Mouse (Mus musculus) MEL (cell line): ENCODE measurements around the gene Gtpbp4.

Experiments
- CTCF ChIP-seq, 3 experiments: IDR thresholded peaks in 2 of 3; conservative IDR thresholded peaks in 1 of 3; 2 replicates each; pipeline ENCODE4 v1.5.1; 2011 to 2012; ENCODE audit warnings: low read length in 3 of 3, low read depth in 2 of 3, mild to moderate bottlenecking in 2 of 3, improper control_type of control experiment in 1 of 3, inconsistent platforms in 1 of 3, mixed read lengths in 1 of 3, moderate library complexity in 1 of 3; ENCODE audit not compliant: control insufficient read depth in 1 of 3, insufficient read depth in 1 of 3, poor library complexity in 1 of 3, severe bottlenecking in 1 of 3
- USF1 ChIP-seq: IDR thresholded peaks from 2 replicates; pipeline ENCODE4 v1.6.1; 2014; ENCODE audit warnings: low read depth, mild to moderate bottlenecking, inconsistent platforms, low read length, improper control_type of control experiment, moderate library complexity

DNA sequence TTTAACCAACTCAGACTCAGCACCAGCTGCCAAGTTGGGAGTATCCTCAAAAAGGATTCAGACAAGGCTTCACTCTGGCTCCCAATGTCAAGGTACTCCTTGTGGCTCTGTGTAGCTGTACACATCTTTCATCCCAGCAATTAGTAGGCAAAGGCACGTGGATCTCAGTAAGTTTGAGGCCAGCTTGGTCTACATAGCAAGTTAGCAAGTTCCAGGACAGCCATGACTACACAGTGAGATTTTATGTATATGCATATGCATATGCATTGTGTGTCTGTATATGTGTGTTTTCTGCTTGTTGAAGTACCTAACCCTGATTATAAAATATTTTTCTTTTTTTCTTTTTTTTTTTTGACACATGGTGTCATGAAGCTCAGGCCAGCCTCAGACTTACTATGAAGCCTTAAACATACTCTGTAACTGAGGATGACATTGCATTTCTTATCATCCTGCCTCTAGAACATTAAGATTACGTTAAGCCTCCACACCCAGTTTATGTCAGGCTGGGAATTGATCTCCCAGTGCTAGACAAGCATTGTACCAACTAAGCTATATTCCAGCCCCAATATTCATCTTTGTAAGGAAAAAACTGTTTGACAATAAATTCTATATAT, 23.2 kb upstream of the Gtpbp4 start:
- no peak for TF ChIP-seq USF1
- TF ChIP-seq CTCF (IDR thresholded peaks at IDR 0.05 in 2 of 3, conservative IDR thresholded peaks at IDR 0.05 in 1 of 3; ENCODE audit: control insufficient read depth in 1 of 3, insufficient read depth in 1 of 3, low read depth in 2 of 3, low read length in 3 of 3, poor library complexity in 1 of 3, severe bottlenecking in 1 of 3) = no peak
